ENCODE assay signal across 23 mouse cellular contexts in the genomic region with DNA sequence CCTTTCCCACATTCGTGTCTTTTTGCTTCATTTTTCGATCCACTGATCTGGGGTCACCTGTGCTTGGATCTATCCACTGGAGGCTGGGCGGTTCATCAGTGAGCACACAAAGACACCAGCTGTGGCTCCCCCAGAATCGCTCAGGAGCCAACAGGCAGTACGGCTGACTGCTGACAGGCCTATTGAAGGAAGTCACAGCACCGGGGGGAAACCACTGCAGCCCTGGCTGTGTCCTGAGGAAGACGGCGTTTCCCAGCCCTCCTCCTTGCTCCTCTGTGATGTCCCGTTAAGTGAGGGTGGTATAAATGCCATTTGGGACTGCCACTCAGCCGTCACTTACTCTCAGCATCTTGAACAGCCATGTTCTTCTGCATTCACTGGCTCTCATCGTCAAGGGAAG. TPM values are rescaled to one million over a fixed set of nuclear protein-coding genes. Genes with fewer than 3 reads are reported as not detected.
A peak's percentile ranks its signal among the peaks of the same experiment; 100 is the strongest.
DNase-seq lines count a peak whose midpoint lies in the region; ATAC-seq and TF ChIP-seq lines count a peak whose summit lies in the region.
"Had no signal": no experiment of that assay in that cellular context is flagged by ENCODE, and none has a peak within 500 bp of the region (broad histone marks: within the 10 kb centered on the region; RNA-seq: fewer than 3 reads in every experiment).

No protein-coding gene starts in this region.

- no peak overlapping the region for H3K4me2 ChIP-seq in stomach, postnatal 0 days (replicated peaks; ENCODE audit: low read depth)
- H3K4me2 ChIP-seq: embryonic facial prominence, embryonic 15.5 days; hindbrain, embryonic 14.5 days; liver, embryonic 13.5 days; lung, embryonic 15.5 days had no signal

- intact Hi-C loops in gastrocnemius, adult 2 months (cut with DNase I), result no loop called here
- intact Hi-C loops in gastrocnemius, postnatal 14 days (cut with DNase I; ENCODE audit: low total_unique reads), result no loop called here

- no peak for DNase-seq in gastrocnemius, adult 2 months
- DNase-seq in gastrocnemius, postnatal 14 days, result no peak
- peak; percentile 48 for DNase-seq in kidney, postnatal 10 days
- DNase-seq in kidney, adult 11 months, result no peak
- DNase-seq in spleen, adult 2 months (ENCODE audit: low read depth in 1 of 2, low spot score in 2 of 2), result peak in 1 of 2 experiments; percentile 27
- DNase-seq in spleen, postnatal 4 days (ENCODE audit: low spot score in 2 of 2), result no peak
- DNase-seq in stomach, postnatal 0 days (ENCODE audit: low spot score), result no peak
- no peak for DNase-seq in right cerebral cortex, postnatal 14 days
- DNase-seq: adrenal gland, postnatal 36 days; cerebellum, postnatal 10 days; embryo, embryonic 11 days; heart, postnatal 10 days; kidney, postnatal 4 days; layer of hippocampus, adult 9-11 months; left cerebral cortex, postnatal 4 days; liver, embryonic 13.5 days; right cerebral cortex, postnatal 4 days; thymus, postnatal 36 days had no signal

- ATAC-seq in stomach, postnatal 0 days (ENCODE audit: low FRiP score, low TSS enrichment), result no peak

- TF ChIP-seq EP300 in stomach, postnatal 0 days (optimal IDR thresholded peaks at IDR 0.05), result no peak

- no peak overlapping the region for H3K9ac ChIP-seq in stomach, postnatal 0 days (ENCODE audit: low read length)
- H3K9ac ChIP-seq: embryonic facial prominence, embryonic 15.5 days; hindbrain, embryonic 14.5 days; liver, embryonic 13.5 days; lung, embryonic 15.5 days had no signal

- no peak for TF ChIP-seq POLR2A in spleen, adult 2 months (IDR thresholded peaks at IDR 0.05; ENCODE audit: low read depth, low read length)

- peaks cover 6% of the 10 kb centered on the region for H3K36me3 ChIP-seq in spleen, adult 2 months (ENCODE audit: control insufficient read depth, insufficient read depth, low read length)
- peaks cover 6% of the 10 kb centered on the region; the same call in 1 of the 2 replicates for H3K36me3 ChIP-seq in stomach, postnatal 0 days (ENCODE audit: control insufficient read depth, insufficient read depth, low read length)
- H3K36me3 ChIP-seq: midbrain, embryonic 10.5 days had no signal

- TF ChIP-seq CTCF in gastrocnemius, adult 2 months (IDR thresholded peaks at IDR 0.05), result no peak
- TF ChIP-seq CTCF in spleen, adult 2 months (IDR thresholded peaks at IDR 0.05; ENCODE audit: extremely low read depth, insufficient read depth, insufficient read length, insufficient replicate concordance), result no peak
- no peak for TF ChIP-seq CTCF in stomach, postnatal 0 days (IDR thresholded peaks at IDR 0.05; ENCODE audit: low read depth)

- 34% methylated on average over 11 of the region's 11 CpGs for WGBS in spleen, adult 2 months
- 71% methylated on average over 11 of the region's 11 CpGs for WGBS in stomach, postnatal 0 days

- H3K9me3 ChIP-seq in stomach, postnatal 0 days (ENCODE audit: control insufficient read depth, low read length), result no peaks in the 10 kb centered on the region
- H3K9me3 ChIP-seq: embryonic facial prominence, embryonic 15.5 days; liver, embryonic 13.5 days; lung, embryonic 15.5 days; midbrain, embryonic 10.5 days had no signal

- peak overlapping the region; percentile 59 for H3K27ac ChIP-seq in gastrocnemius, adult 2 months
- 0 out of 2 replicates have a peak overlapping the region, but pooled peaks have one; percentile 15 for H3K27ac ChIP-seq in spleen, adult 2 months (ENCODE audit: insufficient read depth, low read length)
- H3K27ac ChIP-seq in stomach, postnatal 0 days (replicated peaks), result 0 out of 2 replicates have a peak overlapping the region, but pooled peaks have one; percentile 20
- H3K27ac ChIP-seq: embryonic facial prominence, embryonic 15.5 days; hindbrain, embryonic 14.5 days; left cerebral cortex, adult 2 months; liver, embryonic 13.5 days; lung, embryonic 15.5 days; midbrain, embryonic 10.5 days had no signal

- no peak overlapping the region for H3K4me3 ChIP-seq in gastrocnemius, adult 2 months
- no peak overlapping the region for H3K4me3 ChIP-seq in spleen, adult 2 months (ENCODE audit: extremely low read depth, insufficient read depth, insufficient read length)
- no peak overlapping the region for H3K4me3 ChIP-seq in stomach, postnatal 0 days (ENCODE audit: low read depth, low read length)
- H3K4me3 ChIP-seq: embryonic facial prominence, embryonic 15.5 days; left cerebral cortex, adult 2 months; liver, embryonic 13.5 days; lung, embryonic 15.5 days; midbrain, embryonic 10.5 days had no signal

- H3K4me1 ChIP-seq in spleen, adult 2 months (ENCODE audit: control insufficient read depth, insufficient read depth, insufficient read length), result peaks cover 15% of the 10 kb centered on the region; the same call in 1 of the 2 replicates
- peaks cover 3% of the 10 kb centered on the region; the same call in 1 of the 2 replicates for H3K4me1 ChIP-seq in stomach, postnatal 0 days (replicated peaks; ENCODE audit: control insufficient read depth, insufficient read depth)

- no peaks in the 10 kb centered on the region for H3K27me3 ChIP-seq in spleen, adult 2 months (ENCODE audit: control insufficient read depth, insufficient read depth, low read length)
- no peaks in the 10 kb centered on the region for H3K27me3 ChIP-seq in stomach, postnatal 0 days (ENCODE audit: control insufficient read depth, insufficient read depth, low read length)
- H3K27me3 ChIP-seq: embryonic facial prominence, embryonic 15.5 days; liver, embryonic 13.5 days; lung, embryonic 15.5 days had no signal

RNA-seq across cellular contexts. Expression of a gene that starts 30.5 kb away (rescaled TPM):
- total RNA-seq in gastrocnemius, adult 2 months (2021), result 1 to 10 TPM; 3.3 to 3.4 TPM
- 1 to 10 TPM; 5.6 to 5.9 TPM for total RNA-seq in gastrocnemius, postnatal 14 days (2021)
- 21.3 and 35.7 TPM in 2 replicates for polyA plus RNA-seq in spleen, adult 2 months (2012; rRNA removed)
- 9.3 and 10.8 TPM in 2 replicates for polyA plus RNA-seq in stomach, postnatal 0 days (2015; fragmentation: Nextera tagmentation; extraction: Ambion mirVana)

RNA-seq across cellular contexts. Expression of a gene that starts 30.9 kb away (rescaled TPM):
- 10 to 100 TPM; 83.4 to 85.5 TPM for total RNA-seq in gastrocnemius, adult 2 months (2021)
- 10 to 100 TPM; 87.1 to 94.8 TPM for total RNA-seq in gastrocnemius, postnatal 14 days (2021)
- 24.2 and 30.5 TPM in 2 replicates for polyA plus RNA-seq in spleen, adult 2 months (2012; rRNA removed)
- polyA plus RNA-seq in stomach, postnatal 0 days (2015; fragmentation: Nextera tagmentation; extraction: Ambion mirVana), result 150 TPM in 2 replicates
